Mouse (Mus musculus): ENCODE results near the gene Mlip.

The Mlip gene

GRCm38 (mm10) chr9:77353942-77354341 lies 1.2 kb upstream of the Mlip start:
- peak; percentile 6 for DNase-seq (ENCODE audit: low read depth, low spot score)

GRCm38 (mm10) chr9:77347704-77348103 lies 5.1 kb downstream of the Mlip start:
- no peak for DNase-seq (ENCODE audit: low read depth, low spot score)

GRCm38 (mm10) chr9:77344318-77344717 lies 8.5 kb downstream of the Mlip start:
- no peak for DNase-seq (ENCODE audit: low read depth, low spot score)

- no peak for DNase-seq (ENCODE audit: low read depth, low spot score)
Measured at GRCm38 (mm10) chr9:77340159-77340862, 12.5 kb downstream of the Mlip start.

- no peak for DNase-seq (ENCODE audit: low read depth, low spot score)
Measured at GRCm38 (mm10) chr9:77339571-77340148, 13.1 kb downstream of the Mlip start.

- DNase-seq (ENCODE audit: low read depth, low spot score): no peak
Measured at GRCm38 (mm10) chr9:77335370-77335769, 17.4 kb downstream of the Mlip start.

GRCm38 (mm10) chr9:77318346-77318745 lies 34.4 kb downstream of the Mlip start:
- DNase-seq (ENCODE audit: low read depth, low spot score): no peak

- DNase-seq (ENCODE audit: low read depth, low spot score): no peak
Measured at GRCm38 (mm10) chr9:77310548-77310947, 42.2 kb downstream of the Mlip start.

- no peak for DNase-seq (ENCODE audit: low read depth, low spot score)
Measured at GRCm38 (mm10) chr9:77305417-77305816, 47.4 kb downstream of the Mlip start.

GRCm38 (mm10) chr9:77302340-77302739 lies 50.4 kb downstream of the Mlip start:
- no peak for DNase-seq (ENCODE audit: low read depth, low spot score)

- no peak for DNase-seq (ENCODE audit: low read depth, low spot score)
Measured at GRCm38 (mm10) chr9:77287958-77288357, 64.8 kb downstream of the Mlip start.

- no peak for DNase-seq (ENCODE audit: low read depth, low spot score)
Measured at GRCm38 (mm10) chr9:77279371-77279770, 73.4 kb downstream of the Mlip start.

GRCm38 (mm10) chr9:77278055-77278454 lies 74.7 kb downstream of the Mlip start:
- DNase-seq (ENCODE audit: low read depth, low spot score): no peak

GRCm38 (mm10) chr9:77277270-77277669 lies 75.5 kb downstream of the Mlip start:
- DNase-seq (ENCODE audit: low read depth, low spot score): no peak

- no peak for DNase-seq (ENCODE audit: low read depth, low spot score)
Measured at GRCm38 (mm10) chr9:77276451-77277154, 76.2 kb downstream of the Mlip start.

GRCm38 (mm10) chr9:77272727-77273126 lies 80.0 kb downstream of the Mlip start:
- no peak for DNase-seq (ENCODE audit: low read depth, low spot score)

GRCm38 (mm10) chr9:77265268-77266017 lies 87.3 kb downstream of the Mlip start:
- DNase-seq (ENCODE audit: low read depth, low spot score): no peak

- DNase-seq (ENCODE audit: low read depth, low spot score): no peak
Measured at GRCm38 (mm10) chr9:77259052-77259451, 93.7 kb downstream of the Mlip start.

- no peak for DNase-seq (ENCODE audit: low read depth, low spot score)
Measured at GRCm38 (mm10) chr9:77258265-77258664, 94.5 kb downstream of the Mlip start.

GRCm38 (mm10) chr9:77254514-77254913 lies 98.3 kb downstream of the Mlip start:
- no peak for DNase-seq (ENCODE audit: low read depth, low spot score)

- no peak for DNase-seq (ENCODE audit: low read depth, low spot score)
Measured at GRCm38 (mm10) chr9:77252761-77253160, 100.0 kb downstream of the Mlip start.

GRCm38 (mm10) chr9:77252134-77252533 lies 100.6 kb downstream of the Mlip start:
- DNase-seq (ENCODE audit: low read depth, low spot score): no peak
